Mouse (Mus musculus) heart, embryonic 13.5 days (tissue): ENCODE data around the gene Cd55b. TPM values are rescaled to one million over a fixed set of nuclear protein-coding genes. Genes with fewer than 3 reads are reported as not detected.

Experiments
- polyA plus RNA-seq: library from polyadenylated mRNA; unstranded; fragments of >200 nt; fragmentation: Nextera tagmentation; extraction: Ambion mirVana; gene quantifications from 2 replicates; pipeline ENCODE4 v1.2.1, GENCODE M21; 2015

Gene Cd55b
- polyA plus RNA-seq, 1 experiment from 2014 or later: not detected

Other genes starting within 250 kb of the Cd55b start
- gene Cd55, start 39.7 kb upstream of the Cd55b start, polyA plus RNA-seq: 11.1 and 13.6 TPM in 2 replicates
- gene Zp3r, start 206.6 kb upstream of the Cd55b start, polyA plus RNA-seq: not detected in 2 replicates
- 0.09 TPM in 1 of 2 replicates, not detected in the other for gene C4bp, start 238.6 kb upstream of the Cd55b start, polyA plus RNA-seq